Mouse (Mus musculus) urinary bladder, postnatal 10 days (tissue): Measurements from ENCODE around the gene Fars2.
"Not testable (repeated sequence)": the region's sequence is repeated elsewhere in the genome, so short reads cannot be mapped to it uniquely, and the experiment has no call there.

ENCODE experiments used
- DNase-seq: peaks from one replicate; pipeline ENCODE4 v3.0.0; 2022; ENCODE audit warnings: low spot score

The Fars2 gene

DNA sequence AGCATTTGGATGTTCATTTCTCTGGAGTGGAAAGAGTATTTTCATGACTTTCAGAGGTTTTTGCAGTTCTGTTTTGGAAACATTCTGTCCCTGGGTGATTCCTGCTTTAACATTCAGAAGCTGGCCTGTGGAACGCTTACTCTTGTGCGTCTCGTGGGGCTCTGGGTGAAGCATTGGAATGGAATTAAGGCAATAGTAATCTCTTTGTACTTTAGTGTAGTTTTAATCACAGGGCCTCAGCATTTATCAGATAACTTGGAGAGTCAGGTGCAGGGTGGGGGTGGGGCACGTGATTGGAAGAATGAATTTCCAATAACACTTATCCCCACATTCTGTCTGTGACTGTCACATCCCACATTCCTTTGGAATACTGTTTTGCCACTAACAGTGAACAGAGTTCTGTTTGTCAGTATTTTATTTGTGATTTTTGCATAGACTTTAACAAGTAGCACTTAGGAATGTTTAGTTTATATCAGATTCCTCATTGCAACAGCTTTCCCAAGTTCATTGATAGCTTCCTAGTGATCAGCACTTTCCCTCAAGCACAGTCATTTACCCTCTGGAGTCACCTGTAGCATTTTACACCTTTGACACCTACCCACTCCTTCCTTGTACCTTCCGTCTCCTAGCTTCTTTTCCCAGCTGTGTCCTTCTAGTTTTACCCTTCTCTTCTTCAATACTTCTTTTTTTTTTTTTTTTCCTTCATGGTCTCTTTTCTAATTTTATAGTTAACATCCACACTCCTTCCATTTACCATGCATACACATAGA lies 23.2 kb downstream of the Fars2 start:
- DNase-seq: no peak

DNA sequence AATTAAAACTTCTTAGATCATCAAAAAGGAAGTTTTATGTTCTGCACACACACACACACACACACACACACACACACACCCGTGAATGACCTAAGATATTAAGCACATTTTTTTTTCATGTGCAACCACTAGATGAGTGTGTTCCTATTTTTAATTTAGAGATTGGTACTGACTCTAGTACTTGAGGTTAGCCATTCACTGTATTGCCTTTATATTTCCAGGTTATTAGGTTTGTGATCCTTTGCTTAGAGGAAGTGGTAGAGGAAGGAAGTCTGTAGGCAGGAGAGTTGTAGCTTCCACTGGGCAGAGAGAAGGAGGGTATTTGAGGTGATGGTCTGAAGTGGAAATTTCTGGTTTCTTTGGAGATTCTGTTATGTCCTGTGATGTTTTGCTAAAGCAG lies 28.4 kb downstream of the Fars2 start:
- DNase-seq: no peak

DNA sequence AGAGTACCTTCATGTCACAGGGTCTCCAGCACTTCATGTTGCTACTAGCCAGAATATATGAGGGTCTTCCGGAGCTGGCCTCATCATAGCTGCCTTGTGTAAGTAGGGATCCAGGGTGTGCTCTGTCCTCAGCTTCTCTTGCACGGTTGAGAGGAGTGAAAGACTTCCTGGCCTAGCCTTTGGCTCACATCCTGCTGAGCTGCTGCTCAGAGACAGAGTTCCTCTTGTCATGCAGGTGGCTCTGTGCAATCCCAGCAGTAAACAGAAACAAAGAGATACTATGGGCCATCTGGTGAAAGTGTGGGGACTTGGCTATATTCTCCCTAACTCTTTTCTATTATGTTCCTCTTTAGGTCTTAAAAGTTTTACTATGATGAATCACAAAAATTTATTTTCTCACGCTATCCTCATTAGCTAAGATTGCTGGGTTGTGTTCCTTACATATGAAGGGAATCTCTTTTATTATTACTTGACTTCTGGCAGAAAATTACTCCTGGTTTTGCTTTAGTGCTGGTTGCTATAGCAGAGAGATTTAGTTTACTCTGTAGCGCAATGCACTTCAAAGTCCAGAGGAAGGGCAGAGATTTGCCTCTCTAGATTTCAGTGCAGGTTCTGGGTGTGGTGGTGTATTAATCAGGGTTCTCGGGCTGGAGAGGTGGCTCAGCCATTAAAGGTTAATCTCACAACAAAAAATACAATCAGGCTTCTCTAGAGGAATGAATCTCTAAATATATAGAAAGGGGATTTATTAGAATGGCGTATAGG lies 32.1 kb downstream of the Fars2 start:
- no peak for DNase-seq

DNA sequence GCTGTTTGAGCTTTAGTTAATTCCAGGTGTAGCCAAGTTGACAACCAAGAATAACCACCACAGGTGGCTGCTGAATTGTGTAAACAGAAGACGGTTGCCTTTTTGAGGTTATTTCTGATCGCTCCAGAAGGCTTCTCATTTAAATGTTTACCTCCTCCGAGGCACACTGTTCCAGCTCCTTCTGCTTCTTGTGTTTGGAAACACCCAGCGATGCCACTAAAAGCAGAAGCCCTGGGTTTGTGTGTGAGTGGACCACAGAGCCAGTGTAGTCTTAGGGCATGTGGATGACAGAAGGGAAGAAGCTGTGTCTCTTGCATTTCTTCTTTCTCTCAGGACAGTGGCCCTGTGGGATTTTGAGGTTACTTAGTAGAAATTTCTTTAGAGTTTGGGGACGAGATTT lies 33.1 kb downstream of the Fars2 start:
- no peak for DNase-seq

DNA sequence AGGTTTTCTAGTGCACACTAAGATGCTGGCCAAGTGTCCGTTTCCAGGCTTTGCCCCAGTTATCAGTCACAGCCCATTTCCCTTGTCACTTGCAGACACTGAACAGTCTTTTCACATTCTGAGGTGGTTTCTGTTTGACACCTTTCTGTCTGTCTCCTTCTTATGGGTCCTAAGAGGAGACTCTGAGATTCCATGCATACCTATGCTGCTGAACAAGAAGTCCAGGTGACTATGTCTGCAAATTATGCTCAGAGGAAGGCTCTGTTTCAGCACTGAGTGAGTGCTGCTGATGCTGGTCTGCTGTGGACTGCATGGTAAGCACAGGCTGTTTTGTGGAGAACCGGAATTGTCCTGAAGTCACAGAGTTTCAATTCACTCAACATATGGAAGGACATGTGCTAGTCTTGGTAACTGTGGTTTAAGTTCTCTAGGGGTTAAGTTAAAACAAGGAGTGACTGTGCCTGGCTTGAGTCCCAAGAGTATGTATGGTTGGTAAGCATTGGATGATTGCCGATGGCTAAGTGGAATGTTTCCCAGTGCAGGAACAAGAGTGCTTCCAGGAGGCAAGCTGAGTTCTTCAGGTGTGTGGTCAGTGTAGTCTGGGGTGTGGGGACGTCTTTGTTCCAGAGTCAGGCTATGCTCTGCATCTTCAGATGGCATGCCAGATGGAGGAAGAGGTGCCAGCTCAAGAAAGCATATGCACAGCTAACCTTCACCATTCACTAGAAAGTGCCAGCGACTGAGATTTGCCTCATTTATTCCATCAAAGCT lies 35.7 kb downstream of the Fars2 start:
- no peak for DNase-seq

DNA sequence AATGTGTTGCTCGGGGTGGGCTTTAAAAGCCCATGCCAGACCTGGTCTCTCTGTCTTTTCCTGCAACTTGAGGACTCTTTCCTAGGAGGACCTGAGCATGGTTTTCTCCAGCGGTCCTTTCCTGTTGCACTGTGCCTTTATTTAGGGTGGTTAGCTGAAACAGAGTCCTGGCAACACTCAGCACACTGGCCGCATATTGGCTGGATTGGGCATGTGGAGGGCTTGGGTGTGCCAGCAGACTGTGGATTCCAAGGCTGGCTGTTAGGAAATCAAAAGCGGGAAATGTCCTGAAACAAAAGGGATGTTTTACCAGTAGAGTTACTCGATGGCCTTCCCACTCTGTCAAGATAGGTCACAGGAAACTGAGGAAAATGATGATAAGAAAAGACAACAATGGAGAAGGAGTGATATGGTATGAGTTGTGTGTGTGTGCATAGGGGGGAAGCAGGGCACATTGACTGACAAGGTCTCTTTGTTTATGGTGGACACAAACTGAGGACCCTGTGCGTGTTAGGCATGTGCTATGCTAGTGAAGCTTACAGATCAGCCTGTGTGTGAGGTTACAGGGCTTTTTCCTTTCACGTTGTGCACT lies 39.2 kb downstream of the Fars2 start:
- DNase-seq: no peak

DNA sequence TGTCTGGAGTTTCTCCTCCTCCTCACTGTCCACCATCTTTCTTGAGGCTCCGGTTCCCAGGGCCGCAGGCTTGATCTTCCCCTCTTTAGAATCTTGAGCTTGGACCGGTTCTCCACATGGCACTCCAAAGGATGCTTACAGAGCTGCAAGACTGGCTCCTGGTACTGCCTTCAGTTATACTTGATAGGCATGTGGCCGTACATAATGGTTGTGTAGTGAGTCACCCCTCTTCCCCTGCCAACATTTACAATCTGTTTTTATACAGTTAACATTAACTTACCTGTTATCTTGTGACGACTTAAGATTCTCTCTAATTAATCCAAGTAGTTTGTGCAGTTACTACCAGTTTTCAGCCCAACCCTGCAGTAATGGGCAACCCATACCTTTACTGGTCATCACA lies 46.2 kb downstream of the Fars2 start:
- DNase-seq: no peak

DNA sequence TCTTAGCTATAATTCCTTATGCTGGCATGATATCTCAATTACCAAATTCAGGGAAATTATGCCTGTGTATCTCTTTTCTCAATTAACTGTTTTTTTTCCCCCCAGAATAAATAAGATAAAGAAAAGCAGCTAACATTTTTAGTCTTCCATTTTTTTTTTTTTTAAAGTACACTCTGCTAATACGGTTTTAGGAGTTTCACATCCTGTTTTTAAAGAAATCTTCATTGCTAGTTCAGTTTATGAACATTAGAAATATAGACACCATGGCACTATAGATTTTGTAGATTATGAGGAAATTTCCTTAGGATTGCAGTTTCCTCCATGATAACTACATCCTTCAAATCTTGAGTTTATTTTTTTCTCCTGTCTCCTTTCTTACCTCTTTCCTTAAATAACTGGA lies 46.7 kb downstream of the Fars2 start:
- DNase-seq: no peak

DNA sequence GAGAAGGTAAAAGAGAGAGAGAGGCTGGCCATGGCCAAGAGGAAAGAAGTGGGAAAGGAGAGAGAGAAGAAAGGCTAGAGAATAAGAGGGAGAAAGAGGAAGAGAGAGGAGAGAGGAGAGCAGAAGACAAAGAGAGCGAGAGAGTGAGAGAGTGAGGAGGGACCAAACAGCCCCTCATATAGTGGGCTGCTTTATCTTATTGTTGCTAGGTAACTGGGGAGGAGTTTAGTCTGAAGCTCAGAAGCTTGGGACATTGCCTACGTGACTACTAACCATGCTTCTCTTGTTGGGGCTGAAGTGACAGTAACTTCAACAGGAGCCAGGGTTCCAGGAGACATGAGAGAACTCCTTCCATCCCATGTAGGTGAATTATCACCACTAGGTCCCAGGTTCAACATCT lies 55.8 kb downstream of the Fars2 start:
- DNase-seq: not testable (repeated sequence)

DNA sequence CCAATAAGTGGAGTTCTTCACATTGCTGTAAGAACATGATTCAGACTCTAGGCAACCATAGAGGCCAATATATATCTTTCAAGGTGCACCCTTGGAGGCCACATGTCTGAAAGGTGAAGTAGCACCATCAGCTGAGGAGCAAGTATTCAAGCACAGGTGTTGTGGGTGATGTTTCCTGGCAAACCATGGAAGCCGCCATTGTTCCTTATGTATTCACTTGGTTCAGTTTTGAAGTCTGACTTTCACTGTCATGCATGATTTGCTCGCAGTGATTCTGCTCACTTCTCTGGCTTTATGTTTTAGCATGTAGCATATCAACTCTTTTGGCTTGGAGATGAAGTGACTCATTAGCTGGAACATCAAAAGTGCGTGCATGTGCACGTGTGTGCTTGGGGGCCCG lies 56.9 kb downstream of the Fars2 start:
- no peak for DNase-seq

DNA sequence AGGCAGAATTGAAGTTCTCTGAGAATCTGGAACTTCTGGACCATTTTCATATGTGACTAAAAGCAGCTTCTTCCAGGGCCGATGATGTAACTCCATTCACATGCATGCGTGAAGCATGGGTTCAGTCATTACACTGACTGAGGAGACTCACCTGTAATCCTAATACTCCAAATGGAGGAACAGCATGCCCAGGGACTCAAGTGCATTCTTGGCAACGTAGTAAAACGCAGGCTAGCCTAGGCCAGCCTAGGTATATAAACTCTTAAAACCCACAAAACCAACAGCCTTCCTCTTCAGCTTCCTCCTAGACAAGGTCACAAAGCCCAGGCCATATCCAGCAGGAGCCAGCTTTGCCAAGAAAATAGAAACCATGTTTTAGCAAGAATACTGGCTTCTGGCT lies 57.6 kb downstream of the Fars2 start:
- no peak for DNase-seq

DNA sequence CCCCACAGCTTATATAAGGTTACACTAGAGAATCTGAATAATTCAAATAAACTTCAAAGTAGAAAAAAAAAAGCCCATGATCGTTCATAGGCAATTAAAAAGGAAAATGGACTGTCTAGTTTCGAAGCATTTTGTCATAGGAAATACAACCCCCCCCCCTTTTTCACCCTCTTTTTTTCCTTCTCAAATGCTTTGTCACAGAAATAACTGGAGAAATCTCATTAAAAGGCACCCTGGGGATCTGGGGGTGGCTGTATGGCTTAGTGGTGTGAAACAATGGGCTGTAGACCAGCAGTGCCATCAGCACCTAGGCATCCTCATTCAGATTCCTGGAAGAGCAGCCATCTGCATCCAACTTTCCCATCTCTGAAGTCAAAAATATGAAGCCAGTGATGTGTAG lies 64.0 kb downstream of the Fars2 start:
- DNase-seq: no peak

DNA sequence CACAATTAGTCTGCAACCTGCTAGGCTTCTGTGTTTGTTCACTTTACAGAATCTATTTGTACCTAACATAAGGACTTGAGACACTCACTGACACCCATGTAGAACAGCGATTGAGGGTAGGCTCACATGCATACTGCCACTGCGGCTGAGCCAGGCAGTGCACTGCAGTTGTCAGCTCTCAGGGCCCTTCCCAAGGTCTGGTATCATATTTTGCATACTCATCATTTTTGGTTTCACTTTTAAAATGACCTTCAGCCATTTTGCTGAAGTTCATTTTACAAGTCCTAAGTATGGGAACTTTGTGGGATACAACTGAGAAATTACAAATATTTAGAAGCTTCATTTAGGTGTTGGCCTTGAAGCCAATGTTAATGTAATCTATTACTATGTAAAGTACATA lies 73.4 kb downstream of the Fars2 start:
- no peak for DNase-seq

DNA sequence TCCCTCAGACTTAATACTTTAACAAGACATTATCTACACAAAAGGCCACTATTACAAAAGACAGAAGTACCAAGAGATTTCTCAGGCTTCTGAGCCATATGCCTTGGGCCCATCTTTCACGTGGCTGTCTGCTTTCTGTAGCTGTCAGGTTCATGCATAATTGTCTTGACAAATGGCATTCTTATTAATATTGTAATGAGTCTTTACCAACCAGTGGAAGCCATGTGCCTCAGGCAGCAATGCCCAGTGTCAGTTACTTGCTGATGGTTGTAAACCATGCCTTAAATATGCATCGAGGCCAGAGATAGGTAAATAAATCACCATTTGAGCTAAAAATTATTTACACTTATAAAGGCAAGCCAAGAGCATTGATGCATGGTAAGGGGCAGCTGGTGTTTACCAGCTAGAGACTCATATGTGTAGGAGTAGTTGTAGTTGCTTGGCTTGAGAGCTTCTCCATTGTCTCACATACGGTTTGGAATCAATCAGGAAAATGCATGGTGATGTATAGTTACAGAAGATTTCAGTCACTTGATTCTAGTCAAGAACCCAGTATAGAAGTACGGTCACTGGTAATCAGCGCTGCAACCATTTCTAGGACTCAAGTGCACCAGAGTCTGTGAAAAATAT lies 76.4 kb downstream of the Fars2 start:
- no peak for DNase-seq

DNA sequence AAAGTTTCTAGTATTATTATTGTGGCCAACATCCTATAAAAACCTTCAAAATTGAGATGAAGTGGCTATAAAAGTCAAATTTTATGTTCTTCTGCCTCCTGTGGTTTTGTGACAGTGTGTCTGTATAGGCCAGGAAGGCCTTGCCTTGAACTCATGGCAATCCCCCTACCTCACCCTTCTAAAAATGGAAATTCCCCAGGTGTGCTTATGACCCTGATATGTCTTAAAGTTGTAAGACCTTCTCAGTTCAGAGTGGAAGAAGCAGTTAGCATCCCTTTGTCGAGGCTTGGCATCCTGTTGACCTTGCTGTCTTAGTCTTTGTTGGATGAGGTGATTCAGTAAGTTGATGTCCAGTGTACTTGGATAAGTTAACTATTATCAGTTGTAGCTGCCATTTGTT lies 82.1 kb downstream of the Fars2 start:
- DNase-seq: no peak

DNA sequence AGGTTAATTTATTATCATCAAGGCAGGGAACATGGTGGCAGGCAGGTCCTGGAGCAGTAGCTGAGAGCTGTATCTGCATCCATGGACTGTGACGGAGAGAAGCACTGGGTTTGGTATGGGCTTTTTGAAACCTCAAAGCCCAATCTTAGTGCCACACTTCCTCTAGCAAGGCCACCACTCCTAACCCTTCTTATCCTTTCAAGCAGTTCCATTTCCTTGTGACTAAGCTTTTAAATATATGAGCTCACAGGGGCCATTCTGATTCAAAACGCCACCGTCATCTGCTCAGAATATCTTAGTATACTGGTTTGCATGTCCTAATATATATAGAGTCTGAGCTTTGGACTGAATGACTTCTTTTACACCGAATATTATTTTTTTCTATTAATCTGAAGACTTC lies 83.2 kb downstream of the Fars2 start:
- DNase-seq: no peak

DNA sequence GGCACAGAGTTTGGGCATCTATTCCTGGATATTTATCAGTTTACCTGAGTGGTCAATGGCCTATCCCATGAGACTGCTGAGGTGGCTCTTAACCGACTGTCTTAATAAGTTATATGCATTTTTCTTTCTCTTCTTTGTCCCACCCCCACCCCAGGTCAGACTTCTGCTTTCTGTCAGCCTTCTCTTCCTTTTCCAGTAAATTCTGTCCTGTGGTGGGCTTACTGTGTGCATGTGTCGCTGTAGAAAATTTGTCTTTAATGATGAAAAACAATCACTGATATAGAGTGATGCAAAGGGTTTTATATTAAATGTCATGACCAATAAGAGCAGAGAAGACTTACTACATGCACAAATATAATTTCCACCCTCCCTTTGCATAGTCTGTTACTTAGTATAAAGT lies 85.3 kb downstream of the Fars2 start:
- no peak for DNase-seq

DNA sequence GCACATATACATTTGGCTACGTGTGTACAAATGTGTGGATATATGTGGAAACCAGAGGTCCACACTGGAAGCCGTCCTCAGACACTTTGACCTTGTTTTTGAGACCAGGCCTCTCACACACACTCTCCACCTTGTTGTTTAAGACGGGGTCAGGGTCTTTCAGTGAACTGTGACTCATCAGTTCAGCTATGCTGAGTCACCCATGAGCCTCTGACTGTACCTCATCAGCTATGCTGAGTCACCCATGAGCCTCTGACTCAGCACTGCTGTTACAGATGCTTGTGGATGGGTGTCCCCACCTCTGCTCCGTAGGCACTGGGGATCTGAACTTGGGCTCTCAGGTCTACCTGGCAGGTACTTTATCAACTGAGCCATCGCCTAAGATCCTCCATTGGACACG lies 85.8 kb downstream of the Fars2 start:
- DNase-seq: no peak

DNA sequence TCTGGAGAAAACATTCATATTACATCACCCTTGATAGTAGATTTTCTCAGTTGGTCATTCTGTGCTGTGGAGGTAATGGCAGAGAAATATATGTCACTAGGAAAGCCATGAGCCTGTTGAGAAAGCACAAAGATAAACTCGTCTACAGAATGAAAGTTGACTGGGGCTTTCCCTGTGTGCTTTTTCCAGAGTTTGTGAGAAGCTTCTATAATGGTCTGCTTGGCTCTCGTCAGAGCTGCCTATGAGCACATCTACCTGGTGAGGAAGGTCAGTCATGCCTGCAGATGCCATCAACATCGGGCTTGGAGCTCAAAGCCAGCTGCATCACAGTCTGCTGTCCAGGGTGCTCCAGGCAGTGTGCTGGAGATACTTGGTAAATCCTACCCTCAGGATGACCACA lies 87.1 kb downstream of the Fars2 start:
- no peak for DNase-seq

DNA sequence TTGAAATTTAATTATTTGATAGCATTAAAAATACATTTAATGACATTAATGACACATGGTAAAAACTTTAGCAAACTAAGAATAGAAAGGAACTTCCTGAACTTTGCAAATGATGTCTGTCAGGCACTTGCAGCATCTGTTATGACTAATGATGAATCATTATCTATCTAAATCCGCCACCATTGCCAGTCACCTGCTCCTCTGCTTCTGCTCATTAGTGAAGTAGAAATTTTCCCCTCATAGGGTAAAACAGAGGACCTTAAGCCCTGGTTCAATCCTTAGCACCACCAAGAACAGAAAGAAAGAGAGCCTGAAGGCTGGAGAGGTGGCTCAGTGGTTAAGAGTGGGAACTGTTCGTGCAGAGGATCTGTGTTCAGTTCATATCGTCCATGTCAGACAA lies 93.8 kb downstream of the Fars2 start:
- DNase-seq: no peak

DNA sequence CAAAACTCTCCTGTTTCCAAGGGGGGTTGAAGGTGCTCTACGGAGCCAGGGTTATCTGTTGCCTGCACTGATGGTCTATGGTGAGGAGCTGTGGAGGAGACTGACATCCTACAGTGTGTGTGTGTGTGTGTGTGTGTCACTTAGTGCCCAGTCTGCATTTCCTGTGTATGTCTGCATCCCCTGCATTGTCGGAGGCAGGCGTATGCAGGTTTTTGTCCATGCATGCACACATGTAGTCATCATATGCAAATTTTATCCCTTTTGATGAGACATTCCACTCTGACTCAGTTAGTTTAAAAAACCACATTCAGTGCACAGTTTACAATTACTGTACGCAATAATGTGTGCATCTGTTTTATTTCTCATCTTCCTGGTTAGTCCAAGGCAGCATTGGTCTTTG lies 96.8 kb downstream of the Fars2 start:
- no peak for DNase-seq

DNA sequence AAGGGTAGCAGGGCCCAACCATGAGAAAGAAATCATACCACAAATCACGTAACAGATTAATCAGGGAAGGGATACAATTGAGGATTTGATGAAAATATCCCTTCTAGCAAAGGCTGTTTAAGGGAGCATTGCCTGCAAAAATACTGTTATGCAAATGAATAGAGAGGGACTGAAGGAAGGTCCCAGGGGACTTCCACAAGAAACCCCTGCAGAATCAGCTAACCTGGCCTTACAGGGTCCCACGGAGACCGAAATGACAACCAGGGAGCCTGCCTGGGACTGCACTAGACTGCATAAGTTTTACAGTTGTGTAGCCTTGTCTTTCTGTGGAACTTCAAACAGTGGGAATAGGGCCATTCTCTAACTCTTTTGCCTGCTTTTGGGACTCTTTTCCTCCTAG lies 98.8 kb downstream of the Fars2 start:
- DNase-seq: no peak
